Mouse (Mus musculus): ENCODE measurements around the gene Atp6v0d1. TPM values are rescaled to one million over a fixed set of nuclear protein-coding genes. Genes with fewer than 3 reads are reported as not detected.

The Atp6v0d1 gene
- polyA plus RNA-seq, 2 experiments = 40.1 to 46.3 TPM

- TF ChIP-seq CTCF (IDR thresholded peaks at IDR 0.05; ENCODE audit: low read depth) (no peak), EP300 (IDR thresholded peaks at IDR 0.05; ENCODE audit: low read depth) (no peak)
- Histone ChIP-seq H3K4me3 (ENCODE audit: insufficient read depth in 1 of 2, low read depth in 2 of 2, low read length in 2 of 2) (no peak overlapping the region), H3K36me3 (replicated peaks; ENCODE audit: control insufficient read depth, insufficient read depth, low read depth) (no peaks in the 10 kb centered on the region), H3K27me3 (ENCODE audit: control insufficient read depth, insufficient read depth, low read length) (no peaks in the 10 kb centered on the region), H3K4me2 (ENCODE audit: low read depth) (no peak overlapping the region), H3K27ac (no peak overlapping the region), H3K9me3 (ENCODE audit: control insufficient read depth, low read length) (no peaks in the 10 kb centered on the region), H3K4me1 (replicated peaks; ENCODE audit: control insufficient read depth in 2 of 2, insufficient read depth in 2 of 2, low read length in 1 of 2) (peaks cover 0 to 18% of the 10 kb centered on the region in 2 experiments; a peak in 2 of 4 replicates), H3K9ac (replicated peaks) (no peak overlapping the region)
- WGBS (ENCODE audit: insufficient replicate concordance) = 63% methylated on average over 3 of the region's 3 CpGs
- no peak for DNase-seq (ENCODE audit: low read depth in 3 of 3, low spot score in 3 of 3)
- ATAC-seq (ENCODE audit: insufficient read depth) = no peak
These were observed 72.4 kb downstream of the Atp6v0d1 start for GRCm38 (mm10) chr8:105493495-105493894.

- WGBS (ENCODE audit: insufficient replicate concordance) = 21% methylated on average over 1 of the region's 1 CpGs
- H3K27me3 ChIP-seq (ENCODE audit: control insufficient read depth, insufficient read depth, low read length) = no peaks in the 10 kb centered on the region
- ATAC-seq (ENCODE audit: insufficient read depth) = no peak
- H3K9ac ChIP-seq (replicated peaks) = no peak overlapping the region
- no peak overlapping the region for H3K4me3 ChIP-seq (ENCODE audit: insufficient read depth in 1 of 2, low read depth in 2 of 2, low read length in 2 of 2)
- H3K4me2 ChIP-seq (ENCODE audit: low read depth) = no peak overlapping the region
- no peak overlapping the region for H3K27ac ChIP-seq
- no peaks in the 10 kb centered on the region for H3K9me3 ChIP-seq (ENCODE audit: control insufficient read depth, low read length)
- no peak for TF ChIP-seq CTCF (IDR thresholded peaks at IDR 0.05; ENCODE audit: low read depth)
- TF ChIP-seq EP300 (IDR thresholded peaks at IDR 0.05; ENCODE audit: low read depth) = no peak
- no peaks in the 10 kb centered on the region for H3K36me3 ChIP-seq (replicated peaks; ENCODE audit: control insufficient read depth, insufficient read depth, low read depth)
- peaks cover 0 to 9% of the 10 kb centered on the region in 2 experiments; a peak in 2 of 4 replicates for H3K4me1 ChIP-seq (replicated peaks; ENCODE audit: control insufficient read depth in 2 of 2, insufficient read depth in 2 of 2, low read length in 1 of 2)
- DNase-seq (ENCODE audit: low read depth in 3 of 3, low spot score in 3 of 3) = no peak
These were observed 76.6 kb downstream of the Atp6v0d1 start for GRCm38 (mm10) chr8:105489281-105489680.

GRCm38 (mm10) chr8:105488082-105488481, 77.8 kb downstream of the Atp6v0d1 start:
- ATAC-seq (ENCODE audit: insufficient read depth) (no peak), DNase-seq (ENCODE audit: low read depth in 3 of 3, low spot score in 3 of 3) (no peak)
- H3K9ac ChIP-seq (replicated peaks) = no peak overlapping the region
- no peak overlapping the region for H3K4me3 ChIP-seq (ENCODE audit: insufficient read depth in 1 of 2, low read depth in 2 of 2, low read length in 2 of 2)
- TF ChIP-seq EP300 (IDR thresholded peaks at IDR 0.05; ENCODE audit: low read depth) (no peak), CTCF (IDR thresholded peaks at IDR 0.05; ENCODE audit: low read depth) (no peak)
- H3K36me3 ChIP-seq (replicated peaks; ENCODE audit: control insufficient read depth, insufficient read depth, low read depth) = no peaks in the 10 kb centered on the region
- peaks cover 0 to 9% of the 10 kb centered on the region in 2 experiments; a peak in 2 of 4 replicates for H3K4me1 ChIP-seq (replicated peaks; ENCODE audit: control insufficient read depth in 2 of 2, insufficient read depth in 2 of 2, low read length in 1 of 2)
- H3K9me3 ChIP-seq (ENCODE audit: control insufficient read depth, low read length) = no peaks in the 10 kb centered on the region
- H3K27ac ChIP-seq = no peak overlapping the region
- WGBS (ENCODE audit: insufficient replicate concordance) = 58% methylated on average over 3 of the region's 3 CpGs
- no peaks in the 10 kb centered on the region for H3K27me3 ChIP-seq (ENCODE audit: control insufficient read depth, insufficient read depth, low read length)
- no peak overlapping the region for H3K4me2 ChIP-seq (ENCODE audit: low read depth)

- TF ChIP-seq EP300 (IDR thresholded peaks at IDR 0.05; ENCODE audit: low read depth) (no peak), CTCF (IDR thresholded peaks at IDR 0.05; ENCODE audit: low read depth) (peak; percentile 70)
- Histone ChIP-seq H3K4me1 (replicated peaks; ENCODE audit: control insufficient read depth in 2 of 2, insufficient read depth in 2 of 2, low read length in 1 of 2) (no peaks in the 10 kb centered on the region), H3K4me3 (ENCODE audit: insufficient read depth in 1 of 2, low read depth in 2 of 2, low read length in 2 of 2) (no peak overlapping the region), H3K36me3 (replicated peaks; ENCODE audit: control insufficient read depth, insufficient read depth, low read depth) (no peaks in the 10 kb centered on the region), H3K4me2 (ENCODE audit: low read depth) (no peak overlapping the region), H3K9ac (replicated peaks) (no peak overlapping the region), H3K9me3 (ENCODE audit: control insufficient read depth, low read length) (no peaks in the 10 kb centered on the region), H3K27ac (no peak overlapping the region), H3K27me3 (ENCODE audit: control insufficient read depth, insufficient read depth, low read length) (no peaks in the 10 kb centered on the region)
- 45% methylated on average over 2 of the region's 2 CpGs for WGBS (ENCODE audit: insufficient replicate concordance)
- ATAC-seq (ENCODE audit: insufficient read depth) (no peak), DNase-seq (ENCODE audit: low read depth in 3 of 3, low spot score in 3 of 3) (no peak)
These were observed 81.5 kb downstream of the Atp6v0d1 start for GRCm38 (mm10) chr8:105484392-105484791.

DNA sequence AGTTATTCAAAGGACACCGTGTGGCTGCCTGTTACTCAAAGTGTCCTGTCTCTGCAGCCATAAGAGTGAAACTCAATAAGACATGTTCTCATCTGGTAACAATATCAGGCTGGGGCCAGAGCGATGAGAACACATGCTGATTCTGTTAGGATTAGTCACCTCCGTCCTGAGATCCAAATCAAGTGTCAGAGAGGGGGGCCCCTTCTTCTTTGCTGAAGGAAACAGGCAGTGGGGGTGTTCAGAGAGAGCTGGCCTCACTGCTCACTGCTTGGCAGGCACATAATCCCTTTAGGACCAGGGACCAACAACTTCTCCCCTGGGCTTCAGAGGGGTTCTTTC, 81.8 kb downstream of the Atp6v0d1 start:
- no peak for TF ChIP-seq CTCF (IDR thresholded peaks at IDR 0.05; ENCODE audit: low read depth)
- no peak for TF ChIP-seq EP300 (IDR thresholded peaks at IDR 0.05; ENCODE audit: low read depth)
- no peak overlapping the region for H3K27ac ChIP-seq
- DNase-seq (ENCODE audit: low read depth in 3 of 3, low spot score in 3 of 3) = no peak
- H3K4me1 ChIP-seq (replicated peaks; ENCODE audit: control insufficient read depth in 2 of 2, insufficient read depth in 2 of 2, low read length in 1 of 2) = no peaks in the 10 kb centered on the region
- WGBS (ENCODE audit: insufficient replicate concordance) = 61% methylated on average over 3 of the region's 3 CpGs
- no peak overlapping the region for H3K4me2 ChIP-seq (ENCODE audit: low read depth)
- no peaks in the 10 kb centered on the region for H3K36me3 ChIP-seq (replicated peaks; ENCODE audit: control insufficient read depth, insufficient read depth, low read depth)
- H3K9ac ChIP-seq (replicated peaks) = no peak overlapping the region
- H3K27me3 ChIP-seq (ENCODE audit: control insufficient read depth, insufficient read depth, low read length) = no peaks in the 10 kb centered on the region
- ATAC-seq (ENCODE audit: insufficient read depth) = no peak
- no peak overlapping the region for H3K4me3 ChIP-seq (ENCODE audit: insufficient read depth in 1 of 2, low read depth in 2 of 2, low read length in 2 of 2)
- H3K9me3 ChIP-seq (ENCODE audit: control insufficient read depth, low read length) = no peaks in the 10 kb centered on the region
